Mouse (Mus musculus) inflammation-experienced regulatory T-cells (primary cell): ENCODE results near the gene Cdc34b. TPM values are rescaled to one million over a fixed set of nuclear protein-coding genes. Genes with fewer than 3 reads are reported as not detected.

ENCODE experiments used
- polyA plus RNA-seq, 2 experiments: library from polyadenylated mRNA; unstranded; fragments of 100-300 nt; shearing (Covaris generic); gene quantifications; one replicate each; pipeline ENCODE4 v1.2.1; 2017

Gene Cdc34b
- not detected for polyA plus RNA-seq

DNA sequence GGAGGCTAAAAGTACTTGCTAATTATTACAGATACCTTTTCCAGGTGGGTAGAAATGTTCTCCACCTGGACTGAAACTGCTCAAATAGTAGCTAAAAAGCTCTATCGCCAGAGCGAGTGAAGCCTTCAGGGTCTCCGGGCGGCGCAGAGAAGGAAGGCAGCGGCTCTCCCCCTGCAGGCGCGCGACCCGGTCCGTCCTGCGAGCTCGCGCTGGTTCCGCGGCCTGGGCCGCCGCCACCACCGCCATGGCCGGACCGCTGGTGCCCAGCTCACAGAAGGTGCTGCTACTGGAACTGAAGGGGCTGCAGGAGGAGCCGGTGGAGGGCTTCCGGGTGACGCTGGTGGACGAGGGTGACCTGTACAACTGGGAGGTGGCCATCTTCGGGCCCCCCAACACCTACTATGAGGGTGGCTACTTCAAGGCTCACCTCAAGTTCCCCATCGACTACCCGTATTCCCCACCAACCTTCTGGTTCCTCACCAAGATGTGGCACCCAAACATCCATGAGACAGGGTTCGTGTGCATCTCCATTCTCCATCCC is at the start of gene Cdc34b:
TSS of gene Cdc34b (plus strand) at position 51 of the 541 bp plus-strand sequence.

DNA sequence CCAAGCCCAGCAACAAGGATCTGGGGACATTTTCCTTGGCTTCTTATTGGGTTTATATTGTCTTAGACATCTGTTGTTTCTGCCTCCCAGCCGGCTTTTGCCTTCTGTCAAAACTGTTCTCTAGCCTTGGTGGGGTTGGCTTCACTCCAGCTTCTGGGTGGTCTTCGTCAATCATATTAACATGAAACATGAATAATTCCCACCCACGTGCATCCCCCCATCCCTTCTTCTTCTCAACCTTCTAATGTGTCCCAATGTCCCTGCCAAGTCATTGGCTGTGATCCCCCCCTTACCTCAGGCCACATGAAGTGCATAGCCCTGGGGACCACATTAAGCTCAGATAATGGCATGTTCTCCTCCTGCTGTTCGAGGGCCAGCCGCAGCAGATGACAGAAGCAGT is 37.1 kb upstream of the Cdc34b start, which contains the start of gene Gm11541:
TSS of gene Gm11541 (minus strand) at position 28 of the 400 bp plus-strand sequence.

DNA sequence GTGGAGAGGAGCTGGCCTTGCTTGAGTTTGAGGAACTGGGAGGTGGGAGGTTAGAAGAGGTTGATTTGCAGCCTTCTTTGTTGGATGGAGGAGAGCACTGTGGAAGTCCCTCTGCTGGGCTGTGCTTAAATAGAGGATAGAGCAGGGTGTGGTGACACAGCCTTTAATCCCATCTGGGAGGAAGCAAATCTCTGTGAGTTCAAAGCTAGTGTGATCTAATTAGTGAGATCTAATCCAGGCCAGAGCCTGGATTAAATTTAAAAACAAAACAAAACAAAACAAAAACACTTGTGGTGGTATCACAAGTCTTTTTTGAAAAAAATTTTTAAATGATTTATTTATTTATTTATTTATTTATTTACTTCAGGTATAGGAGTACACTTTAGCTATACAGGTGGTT is 41.0 kb downstream of the Cdc34b start, which contains the start of gene Tmem92:
TSS of gene Tmem92 (minus strand) at position 101 of the 400 bp plus-strand sequence.

Other genes starting within 250 kb of the Cdc34b start
- under 1 TPM; 0.43 to 0.54 TPM for gene Epn3, start 241.8 kb upstream of the Cdc34b start, polyA plus RNA-seq
- under 1 TPM; 0.29 to 0.74 TPM for gene Mycbpap, start 220.0 kb upstream of the Cdc34b start, polyA plus RNA-seq
- 1 to 10 TPM; 3.3 to 4.2 TPM for gene Rsad1, start 192.5 kb upstream of the Cdc34b start, polyA plus RNA-seq
- 1 to 10 TPM in 1 of 2 experiments, under 1 TPM in 1; 0.83 to 1.2 TPM for gene Chad, start 176.7 kb upstream of the Cdc34b start, polyA plus RNA-seq
- gene Acsf2, start 139.9 kb upstream of the Cdc34b start, polyA plus RNA-seq, result 1 to 10 TPM; 4.8 to 6.3 TPM
- 10 to 100 TPM; 55.9 to 61.2 TPM for gene Lrrc59, start 112.0 kb upstream of the Cdc34b start, polyA plus RNA-seq
- 10 to 100 TPM; 49.9 to 60.9 TPM for gene Mrpl27, start 88.0 kb upstream of the Cdc34b start, polyA plus RNA-seq
- 1 to 10 TPM in 1 of 2 experiments, under 1 TPM in 1; 0.99 to 1.3 TPM for gene Eme1, start 87.8 kb upstream of the Cdc34b start, polyA plus RNA-seq
- gene Xylt2, start 64.3 kb upstream of the Cdc34b start, polyA plus RNA-seq, result 10 to 100 TPM; 28.2 to 71.6 TPM
- under 1 TPM in 1 of 2 experiments, not detected in 1; 0.28 TPM for gene Gm11541, start 37.3 kb upstream of the Cdc34b start, polyA plus RNA-seq
- under 1 TPM; 0.14 to 0.86 TPM for gene Tmem92, start 40.9 kb downstream of the Cdc34b start, polyA plus RNA-seq
- 1 to 10 TPM in 1 of 2 experiments, under 1 TPM in 1; 0.40 to 3.5 TPM for gene Col1a1, start 194.4 kb downstream of the Cdc34b start, polyA plus RNA-seq
- not detected for gene Hils1, start 225.8 kb downstream of the Cdc34b start, polyA plus RNA-seq
- gene Sgca, start 234.5 kb downstream of the Cdc34b start, polyA plus RNA-seq, result 1 to 10 TPM in 1 of 2 experiments, under 1 TPM in 1; 0.19 to 1.3 TPM
- 10 to 100 TPM; 19.5 to 20.2 TPM for gene Ppp1r9b, start 249.3 kb downstream of the Cdc34b start, polyA plus RNA-seq